13 mouse cellular contexts compared by ENCODE assay signal in the genomic region with DNA sequence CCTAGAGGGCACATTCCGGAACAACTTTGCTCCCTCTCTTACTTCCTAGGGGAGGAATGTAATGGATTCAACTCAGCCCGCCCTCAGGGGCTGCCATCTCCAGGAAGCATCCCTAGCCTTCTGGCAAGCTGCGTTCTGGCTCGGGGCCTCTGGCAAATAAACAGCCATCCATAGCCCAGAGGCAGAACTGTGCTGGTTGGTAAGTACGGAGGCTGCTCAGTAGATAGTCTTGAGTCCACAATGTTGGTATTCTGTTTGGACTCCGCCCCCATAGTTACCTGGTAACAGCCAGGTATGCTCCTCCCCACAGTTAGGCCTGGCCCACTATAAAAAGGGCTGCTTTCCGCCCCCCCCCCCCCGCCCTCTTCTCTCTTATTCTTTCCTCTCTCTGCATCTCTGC. TPM values are rescaled to one million over a fixed set of nuclear protein-coding genes. Genes with fewer than 3 reads are reported as not detected.
DNase-seq lines count a peak whose midpoint lies in the region; ATAC-seq and TF ChIP-seq lines count a peak whose summit lies in the region.
"Had no signal": no experiment of that assay in that cellular context is flagged by ENCODE, and none has a peak within 500 bp of the region (broad histone marks: within the 10 kb centered on the region; RNA-seq: fewer than 3 reads in every experiment).

No protein-coding gene starts in this region.

- no peak overlapping the region for H3K27ac ChIP-seq in forebrain, postnatal 0 days (ENCODE audit: low read depth, low read length)
- no peak overlapping the region for H3K27ac ChIP-seq in forebrain, embryonic 12.5 days
- H3K27ac ChIP-seq: forebrain, embryonic 13.5 days; hindbrain, embryonic 10.5 days; lung, embryonic 15.5 days had no signal

- no peak overlapping the region for H3K9ac ChIP-seq in forebrain, postnatal 0 days
- no peak overlapping the region for H3K9ac ChIP-seq in forebrain, embryonic 12.5 days
- H3K9ac ChIP-seq: forebrain, embryonic 13.5 days; lung, embryonic 15.5 days had no signal

- WGBS in forebrain, postnatal 0 days = 53% methylated on average over 6 of the region's 8 CpGs
- WGBS in forebrain, embryonic 12.5 days = 67% methylated on average over 8 of the region's 8 CpGs

- peaks cover 6% of the 10 kb centered on the region; the same call in 1 of the 2 replicates for H3K4me1 ChIP-seq in forebrain, postnatal 0 days (ENCODE audit: insufficient read depth)
- peaks cover 22% of the 10 kb centered on the region for H3K4me1 ChIP-seq in forebrain, embryonic 12.5 days

- DNase-seq in forebrain, postnatal 0 days = peak; percentile 60
- peak; percentile 31 for DNase-seq in ovary, postnatal 36 days (ENCODE audit: low spot score)
- no peak for DNase-seq in ovary, postnatal 10 days (ENCODE audit: low spot score)
- peak; percentile 57 to 80 for DNase-seq in lung, adult 18-20 months
- peak; percentile 41 for DNase-seq in yolk sac, embryonic 10.5 days (ENCODE audit: low spot score)
- DNase-seq in heart, adult 9 months (ENCODE audit: low spot score in 2 of 2) = no peak
- no peak for DNase-seq in right cerebral cortex, postnatal 36 days (ENCODE audit: low spot score in 2 of 2)
- DNase-seq: heart, adult 18-20 months had no signal

- no peak overlapping the region for H3K4me2 ChIP-seq in forebrain, postnatal 0 days (ENCODE audit: low read depth)
- no peak overlapping the region for H3K4me2 ChIP-seq in forebrain, embryonic 12.5 days
- H3K4me2 ChIP-seq: forebrain, embryonic 13.5 days had no signal

- ATAC-seq in forebrain, postnatal 0 days = no peak
- no peak for ATAC-seq in forebrain, embryonic 12.5 days (ENCODE audit: low FRiP score)
- ATAC-seq: forebrain, embryonic 13.5 days had no signal

- H3K27me3 ChIP-seq in forebrain, postnatal 0 days (ENCODE audit: insufficient read depth, low read length) = no peaks in the 10 kb centered on the region
- H3K27me3 ChIP-seq in forebrain, embryonic 12.5 days = no peaks in the 10 kb centered on the region
- H3K27me3 ChIP-seq: forebrain, embryonic 13.5 days; lung, embryonic 15.5 days had no signal

- H3K4me3 ChIP-seq in forebrain, postnatal 0 days (ENCODE audit: low read depth, low read length) = no peak overlapping the region
- H3K4me3 ChIP-seq in forebrain, embryonic 12.5 days (replicated peaks) = no peak overlapping the region
- H3K4me3 ChIP-seq: forebrain, embryonic 13.5 days; hindbrain, embryonic 10.5 days; lung, embryonic 15.5 days had no signal

- H3K9me3 ChIP-seq in forebrain, postnatal 0 days (ENCODE audit: low read length) = no peaks in the 10 kb centered on the region
- no peaks in the 10 kb centered on the region for H3K9me3 ChIP-seq in forebrain, embryonic 12.5 days
- H3K9me3 ChIP-seq: forebrain, embryonic 13.5 days; hindbrain, embryonic 10.5 days; lung, embryonic 15.5 days had no signal

- peaks cover 15% of the 10 kb centered on the region for H3K36me3 ChIP-seq in forebrain, postnatal 0 days (ENCODE audit: insufficient read depth)
- peaks cover 18% of the 10 kb centered on the region for H3K36me3 ChIP-seq in forebrain, embryonic 12.5 days (replicated peaks)

- TF ChIP-seq CTCF in forebrain, postnatal 0 days (IDR thresholded peaks at IDR 0.05; ENCODE audit: low read depth) = no peak

RNA-seq across cellular contexts. Expression of a gene that starts 1.7 kb away (rescaled TPM):
- total RNA-seq in forebrain, postnatal 0 days (2014; rRNA removed) = 59.9 and 60.3 TPM in 2 replicates
- 199 and 232 TPM in 2 replicates for polyA plus RNA-seq in forebrain, postnatal 0 days (2015; fragmentation: Nextera tagmentation; extraction: Ambion mirVana)
- polyA plus RNA-seq in forebrain, embryonic 12.5 days (2016; fragmentation: Nextera tagmentation; extraction: Ambion mirVana) = 163 and 166 TPM in 2 replicates

RNA-seq across cellular contexts. Expression of a gene that starts 12.8 kb away (rescaled TPM):
- 0.24 TPM in 1 of 2 replicates, not detected in the other for total RNA-seq in forebrain, postnatal 0 days (2014; rRNA removed)
- 0.26 TPM in 1 of 2 replicates, not detected in the other for polyA plus RNA-seq in forebrain, postnatal 0 days (2015; fragmentation: Nextera tagmentation; extraction: Ambion mirVana)
- 0.27 and 0.50 TPM in 2 replicates for polyA plus RNA-seq in forebrain, embryonic 12.5 days (2016; fragmentation: Nextera tagmentation; extraction: Ambion mirVana)

RNA-seq across cellular contexts. Expression of a gene that starts 31.3 kb away (rescaled TPM):
- 70.4 and 80.0 TPM in 2 replicates for total RNA-seq in forebrain, postnatal 0 days (2014; rRNA removed)
- 75.3 and 76.8 TPM in 2 replicates for polyA plus RNA-seq in forebrain, postnatal 0 days (2015; fragmentation: Nextera tagmentation; extraction: Ambion mirVana)
- polyA plus RNA-seq in forebrain, embryonic 12.5 days (2016; fragmentation: Nextera tagmentation; extraction: Ambion mirVana) = 102 and 105 TPM in 2 replicates

RNA-seq across cellular contexts. Expression of a gene that starts 37.3 kb away (rescaled TPM):
- total RNA-seq in forebrain, postnatal 0 days (2014; rRNA removed) = 107 and 159 TPM in 2 replicates
- 101 and 104 TPM in 2 replicates for polyA plus RNA-seq in forebrain, postnatal 0 days (2015; fragmentation: Nextera tagmentation; extraction: Ambion mirVana)
- polyA plus RNA-seq in forebrain, embryonic 12.5 days (2016; fragmentation: Nextera tagmentation; extraction: Ambion mirVana) = 447 and 449 TPM in 2 replicates

RNA-seq across cellular contexts. Expression of a gene that starts 53.6 kb away (rescaled TPM):
- total RNA-seq in forebrain, postnatal 0 days (2014; rRNA removed) = not detected in 2 replicates
- not detected in 2 replicates for polyA plus RNA-seq in forebrain, postnatal 0 days (2015; fragmentation: Nextera tagmentation; extraction: Ambion mirVana)
- polyA plus RNA-seq in forebrain, embryonic 12.5 days (2016; fragmentation: Nextera tagmentation; extraction: Ambion mirVana) = not detected in 2 replicates
- total RNA-seq: left cerebral cortex, postnatal 10 days had no signal
- polyA plus RNA-seq: forebrain, embryonic 13.5 days; hindbrain, embryonic 10.5 days; lung, embryonic 15.5 days had no signal

Comparison
In these comparisons a context has a peak if more than half of its experiments do, and no peak if none do; other contexts are left out.
1. DNase-seq: peak in forebrain, postnatal 0 days (single experiment), ovary, postnatal 36 days (single experiment), lung, adult 18-20 months (2 of 2) and yolk sac, embryonic 10.5 days (single experiment); none in ovary, postnatal 10 days (single experiment), heart, adult 9 months (0 of 2) and right cerebral cortex, postnatal 36 days (0 of 2).